Mouse (Mus musculus) ES-E14 (cell line): ENCODE measurements around the gene Efemp2. TPM values are rescaled to one million over a fixed set of nuclear protein-coding genes. Genes with fewer than 3 reads are reported as not detected.

ENCODE experiments used
- DNase-seq: peaks from one replicate; pipeline ENCODE4 v3.0.0-alpha.2; 2013; ENCODE audit warnings: low read depth, low spot score
- H3K27ac ChIP-seq: 2 replicates; pipeline ENCODE4 v1.5.1; 2012; ENCODE audit warnings: low read depth, mild to moderate bottlenecking, low read length, moderate library complexity, mixed read lengths; ENCODE audit not compliant: poor library complexity, insufficient read depth, severe bottlenecking
- H3K36me3 ChIP-seq: 2 replicates; pipeline ENCODE4 v1.6.1; 2012; ENCODE audit warnings: mild to moderate bottlenecking, low read length, moderate library complexity, mixed read lengths; ENCODE audit not compliant: control insufficient read depth, poor library complexity, insufficient read depth, severe bottlenecking
- H3K4me1 ChIP-seq, 2 experiments: fragments of 150-350 bp in 1 of 2; sonication (generic) in 1 of 2; 2 replicates each; pipeline ENCODE4 v1.6.1; 2012; ENCODE audit warnings: low read length in 2 of 2, mild to moderate bottlenecking in 1 of 2, mixed read lengths in 1 of 2; ENCODE audit not compliant: control insufficient read depth in 2 of 2, insufficient read depth in 2 of 2, poor library complexity in 1 of 2
- H3K4me3 ChIP-seq, 2 experiments: fragments of 150-350 bp in 1 of 2; sonication (generic) in 1 of 2; 2 replicates each; pipeline ENCODE4 v1.5.1; 2012; ENCODE audit warnings: low read length in 2 of 2, low read depth in 1 of 2, mild to moderate bottlenecking in 1 of 2, mixed read lengths in 1 of 2; ENCODE audit not compliant: insufficient read depth in 1 of 2, poor library complexity in 1 of 2, severe bottlenecking in 1 of 2
- H3K9ac ChIP-seq: 2 replicates; pipeline ENCODE4 v1.6.1; 2012; ENCODE audit warnings: low read depth, mild to moderate bottlenecking, low read length, mixed read lengths; ENCODE audit not compliant: poor library complexity, insufficient read depth, severe bottlenecking
- H3K9me3 ChIP-seq: fragments of 150-350 bp; sonication (generic); 2 replicates; pipeline ENCODE4 v1.6.1; 2012; ENCODE audit warnings: low read depth, mild to moderate bottlenecking, low read length; ENCODE audit not compliant: control insufficient read depth, insufficient read depth
- CHD2 ChIP-seq: IDR thresholded peaks from 2 replicates; pipeline ENCODE4 v1.6.1; 2014; ENCODE audit warnings: mild to moderate bottlenecking, low read depth, low read length, inconsistent platforms
- HCFC1 ChIP-seq: IDR thresholded peaks from 2 replicates; pipeline ENCODE4 v1.6.1; 2012; ENCODE audit warnings: low read length, inconsistent platforms, borderline replicate concordance; ENCODE audit not compliant: insufficient read depth
- MAFK ChIP-seq: IDR thresholded peaks from 2 replicates; pipeline ENCODE4 v1.6.1; 2014; ENCODE audit warnings: mild to moderate bottlenecking, low read depth, low read length, inconsistent platforms; ENCODE audit not compliant: insufficient read depth
- ZC3H11A ChIP-seq: IDR thresholded peaks from 2 replicates; pipeline ENCODE4 v1.6.1; 2012; ENCODE audit warnings: low read depth, mild to moderate bottlenecking, inconsistent platforms, low read length, borderline replicate concordance
- ZNF384 ChIP-seq: IDR thresholded peaks from 2 replicates; pipeline ENCODE4 v1.6.1; 2012; ENCODE audit warnings: low read depth, low read length, inconsistent platforms
- in situ Hi-C, 2 experiments: fragments of 600-800 bp; cut with MboI; formaldehyde crosslinking; loops; one replicate each; pipeline ENCODE4 v1.15.1; 2025; ENCODE audit warnings: low sequenced_read_pairs in 2 of 2, inconsistent platforms in 1 of 2; ENCODE audit not compliant: unreplicated experiment in 2 of 2
- total RNA-seq: library from RNA; depleted of rRNA; stranded (reverse); fragments of 300-350 nt; gene quantifications from 2 replicates; pipeline ENCODE4 v1.2.3, GENCODE M21; 2012

Gene Efemp2
- total RNA-seq, 1 experiment: 23.9 TPM

GRCm38 (mm10) chr19:5480016-5480415, 6.3 kb downstream of the Efemp2 start:
- in situ Hi-C loops: no loop called here
- no peak for DNase-seq
- H3K4me3 ChIP-seq: no peak overlapping the region
- no peaks in the 10 kb centered on the region for H3K9me3 ChIP-seq
- no peak overlapping the region for H3K9ac ChIP-seq
- peaks cover 19% of the 10 kb centered on the region for H3K36me3 ChIP-seq
- H3K4me1 ChIP-seq: 0 out of 4 replicates have a peak, but pooled peaks cover 0 to under 1% of the 10 kb centered on the region in 2 experiments
- no peak for TF ChIP-seq CHD2
- TF ChIP-seq MAFK: no peak
- no peak for TF ChIP-seq HCFC1
- no peak for TF ChIP-seq ZC3H11A
- no peak for TF ChIP-seq ZNF384
- no peak overlapping the region for H3K27ac ChIP-seq

- H3K36me3 ChIP-seq: peaks cover 32% of the 10 kb centered on the region
- no peak overlapping the region for H3K9ac ChIP-seq
- TF ChIP-seq CHD2 (no peak), MAFK (no peak), ZC3H11A (no peak), ZNF384 (no peak), HCFC1 (no peak)
These were observed 7.6 kb downstream of the Efemp2 start for GRCm38 (mm10) chr19:5481398-5481797.

GRCm38 (mm10) chr19:5483386-5484359, 9.9 kb downstream of the Efemp2 start:
- Histone ChIP-seq H3K36me3 (peaks cover 32% of the 10 kb centered on the region), H3K27ac (no peak overlapping the region), H3K4me3 (no peak overlapping the region), H3K4me1 (peaks cover 2 to 4% of the 10 kb centered on the region in 2 experiments; a peak in 1 of 4 replicates), H3K9ac (no peak overlapping the region), H3K9me3 (no peaks in the 10 kb centered on the region)
- in situ Hi-C loops: no loop called here
- no peak for DNase-seq
- TF ChIP-seq ZNF384 (no peak), ZC3H11A (no peak), MAFK (no peak), CHD2 (no peak), HCFC1 (no peak)

More at GRCm38 (mm10) chr19:5481398-5481797, 7.6 kb downstream of the Efemp2 start:
- H3K4me3 ChIP-seq: no peak overlapping the region
- no peak for DNase-seq
- no peaks in the 10 kb centered on the region for H3K9me3 ChIP-seq
- in situ Hi-C loops: no loop called here
- H3K4me1 ChIP-seq: 0 out of 4 replicates have a peak, but pooled peaks cover 0 to 2% of the 10 kb centered on the region in 2 experiments
- no peak overlapping the region for H3K27ac ChIP-seq

GRCm38 (mm10) chr19:5484496-5484895, 10.7 kb downstream of the Efemp2 start:
- no peaks in the 10 kb centered on the region for H3K9me3 ChIP-seq
- H3K4me1 ChIP-seq: peaks cover 2 to 5% of the 10 kb centered on the region in 2 experiments; a peak in 1 of 4 replicates
- H3K27ac ChIP-seq: no peak overlapping the region
- in situ Hi-C loops: no loop called here
- DNase-seq: no peak
- H3K4me3 ChIP-seq: no peak overlapping the region
- no peak overlapping the region for H3K9ac ChIP-seq
- TF ChIP-seq CHD2: no peak
- TF ChIP-seq HCFC1: no peak
- TF ChIP-seq ZC3H11A: no peak
- no peak for TF ChIP-seq MAFK
- no peak for TF ChIP-seq ZNF384
- H3K36me3 ChIP-seq: peaks cover 32% of the 10 kb centered on the region
